Mouse (Mus musculus) C2C12 (cell line): ENCODE data around the gene Plcb4. TPM values are rescaled to one million over a fixed set of nuclear protein-coding genes. Genes with fewer than 3 reads are reported as not detected.

Experiments used
- H3K27me3 ChIP-seq: one replicate; pipeline ENCODE4 v1.6.1; 2011; ENCODE audit not compliant: control insufficient read depth, insufficient read depth, insufficient read length
- H3K36me3 ChIP-seq: one replicate; pipeline ENCODE4 v1.6.1; 2011; ENCODE audit not compliant: control insufficient read depth, insufficient read depth
- H3K4me3 ChIP-seq: one replicate; pipeline ENCODE4 v1.5.1; 2011; ENCODE audit warnings: mild to moderate bottlenecking, control low read depth; ENCODE audit not compliant: poor library complexity, insufficient read depth, severe bottlenecking
- H3K79me2 ChIP-seq: one replicate; pipeline ENCODE4 v1.6.1; 2011; ENCODE audit not compliant: control insufficient read depth, insufficient read depth
- H3K79me3 ChIP-seq: one replicate; pipeline ENCODE4 v1.6.1; 2011; ENCODE audit warnings: low read depth, control low read depth
- H3ac ChIP-seq: one replicate; pipeline ENCODE3; 2011; ENCODE audit warnings: low read depth; ENCODE audit not compliant: control insufficient read depth, insufficient read length
- CEBPB ChIP-seq: IDR thresholded peaks from one replicate; pipeline ENCODE4 v1.6.1; 2011; ENCODE audit warnings: low read depth, mild to moderate bottlenecking, control low read depth, moderate library complexity
- CTCF ChIP-seq: IDR thresholded peaks from one replicate; pipeline ENCODE4 v1.5.1; 2011; ENCODE audit not compliant: control insufficient read depth, insufficient read depth, insufficient read length
- FOSL1 ChIP-seq: IDR thresholded peaks from one replicate; pipeline ENCODE4 v1.8.0; 2011; ENCODE audit warnings: mild to moderate bottlenecking, low read length; ENCODE audit not compliant: poor library complexity, insufficient read depth, severe bottlenecking
- MAX ChIP-seq: IDR thresholded peaks from one replicate; pipeline ENCODE4 v1.6.1; 2011; ENCODE audit warnings: mild to moderate bottlenecking, control low read depth
- MYOD1 ChIP-seq: IDR thresholded peaks from one replicate; pipeline ENCODE4 v1.6.1; 2011; ENCODE audit warnings: low read depth; ENCODE audit not compliant: control insufficient read depth, insufficient read length
- MYOG ChIP-seq: IDR thresholded peaks from one replicate; pipeline ENCODE4 v1.6.1; 2011; ENCODE audit not compliant: control insufficient read depth, insufficient read length; ENCODE audit errors: extremely low read depth
- USF1 ChIP-seq: IDR thresholded peaks from one replicate; pipeline ENCODE4 v1.6.1; 2011; ENCODE audit warnings: low read depth, mild to moderate bottlenecking, control low read depth, moderate library complexity
- polyA plus RNA-seq: library from polyadenylated mRNA; unstranded; fragments of >200 nt; fragmentation: generic; extraction: Trizol; gene quantifications from one replicate; pipeline ENCODE4 v1.2.1, GENCODE M21; 2012; ENCODE audit warnings: missing spikeins

Gene Plcb4
- polyA plus RNA-seq, 1 experiment, result 3.0 TPM

- no peaks in the 10 kb centered on the region for H3K79me2 ChIP-seq
- no peak within 1 kb of the TSS for H3ac ChIP-seq
- TF ChIP-seq CTCF, result no peak
- no peak for TF ChIP-seq CEBPB
- no peaks in the 10 kb centered on the region for H3K36me3 ChIP-seq
- H3K79me3 ChIP-seq, result no peaks in the 10 kb centered on the region
- H3K4me3 ChIP-seq, result no peak within 1 kb of the TSS
- peaks cover 10% of the 10 kb centered on the region for H3K27me3 ChIP-seq
Measured at GRCm38 (mm10) chr2:136051688-136052289, 393.0 kb downstream of the Plcb4 start, which contains the start of gene Lamp5. Gene Lamp5, plus strand, starts transcription at chr2:136052239.

GRCm38 (mm10) chr2:136057861-136058331, 399.1 kb downstream of the Plcb4 start:
- H3K4me3 ChIP-seq, result no peak overlapping the region
- H3K79me3 ChIP-seq, result no peaks in the 10 kb centered on the region
- peaks cover 10% of the 10 kb centered on the region for H3K27me3 ChIP-seq
- TF ChIP-seq FOSL1 (no peak), CTCF (no peak), USF1 (no peak), MYOG (no peak), MAX (no peak), MYOD1 (no peak), CEBPB (no peak)
- H3K79me2 ChIP-seq, result no peaks in the 10 kb centered on the region
- H3ac ChIP-seq, result no peak overlapping the region
- no peaks in the 10 kb centered on the region for H3K36me3 ChIP-seq

- no peak for TF ChIP-seq USF1
- TF ChIP-seq CTCF, result no peak
- TF ChIP-seq MAX, result no peak
- no peak for TF ChIP-seq MYOG
- TF ChIP-seq MYOD1, result no peak
- no peak for TF ChIP-seq CEBPB
- no peak for TF ChIP-seq FOSL1
- H3K4me3 ChIP-seq, result no peak overlapping the region
- H3K36me3 ChIP-seq, result no peaks in the 10 kb centered on the region
- no peaks in the 10 kb centered on the region for H3K79me3 ChIP-seq
- H3K27me3 ChIP-seq, result peaks cover 10% of the 10 kb centered on the region
- no peaks in the 10 kb centered on the region for H3K79me2 ChIP-seq
- no peak overlapping the region for H3ac ChIP-seq
Measured at GRCm38 (mm10) chr2:136058398-136058797, 399.6 kb downstream of the Plcb4 start.

- no peak overlapping the region for H3K4me3 ChIP-seq
- TF ChIP-seq MYOG (no peak), USF1 (no peak), CTCF (no peak), CEBPB (no peak), MAX (no peak), MYOD1 (no peak), FOSL1 (no peak)
- H3K36me3 ChIP-seq, result no peaks in the 10 kb centered on the region
- no peaks in the 10 kb centered on the region for H3K79me3 ChIP-seq
- peaks cover 10% of the 10 kb centered on the region for H3K27me3 ChIP-seq
- no peaks in the 10 kb centered on the region for H3K79me2 ChIP-seq
- no peak overlapping the region for H3ac ChIP-seq
Measured at GRCm38 (mm10) chr2:136059029-136059669, 400.3 kb downstream of the Plcb4 start.
